Comparison of ENCODE assay signal across 3 mouse cellular contexts in genomic region chr3:4930731-4931130, GRCm38 (mm10).
DNase-seq lines count a peak whose midpoint lies in the region; TF ChIP-seq lines count a peak whose summit lies in the region.
"Not testable (repeated sequence)": the region's sequence is repeated elsewhere in the genome, so short reads cannot be mapped to it uniquely, and the experiment has no call there.

No protein-coding gene starts in this region.

- H3K4me2 ChIP-seq in CH12.LX (ENCODE audit: insufficient read depth, low read depth, poor library complexity, severe bottlenecking) = not testable (repeated sequence)

- not testable (repeated sequence) for H3K79me2 ChIP-seq in CH12.LX (replicated peaks; ENCODE audit: control insufficient read depth, extremely low read depth, insufficient read depth, poor library complexity, severe bottlenecking); MEL (ENCODE audit: control insufficient read depth, insufficient read depth, low read length, poor library complexity)

- TF ChIP-seq RAD21 in CH12.LX (IDR thresholded peaks at IDR 0.05; ENCODE audit: low read depth, low read length); MEL (IDR thresholded peaks at IDR 0.05; ENCODE audit: low read depth, low read length): not testable (repeated sequence)

- H3K9ac ChIP-seq in CH12.LX (ENCODE audit: insufficient read depth, low read depth); MEL (ENCODE audit: control insufficient read depth, low read depth, low read length, poor library complexity, severe bottlenecking): not testable (repeated sequence)

- not testable (repeated sequence) for H3K9me3 ChIP-seq in CH12.LX (replicated peaks; ENCODE audit: low read length); MEL (replicated peaks; ENCODE audit: insufficient read depth, low read length)

- not testable (repeated sequence) for TF ChIP-seq POLR2A in CH12.LX (IDR thresholded peaks at IDR 0.05; ENCODE audit: low read depth, low read length); MEL (IDR thresholded peaks at IDR 0.05; ENCODE audit: control insufficient read depth in 1 of 2, insufficient read depth in 1 of 2, low read depth in 1 of 2, low read length in 2 of 2, poor library complexity in 1 of 2)

- DNase-seq in A20 (ENCODE audit: low read depth, low spot score) (peak; percentile 53), CH12.LX (ENCODE audit: extremely low read depth) (peak; percentile 77), MEL (ENCODE audit: low read depth, low spot score) (peak; percentile 21)

- not testable (repeated sequence) for TF ChIP-seq CTCF in CH12.LX (conservative IDR thresholded peaks at IDR 0.05 in 1 of 2, IDR thresholded peaks at IDR 0.05 in 1 of 2; ENCODE audit: low read depth in 2 of 2, low read length in 2 of 2); MEL (IDR thresholded peaks at IDR 0.05 in 2 of 3, conservative IDR thresholded peaks at IDR 0.05 in 1 of 3; ENCODE audit: control insufficient read depth in 1 of 3, insufficient read depth in 1 of 3, low read depth in 2 of 3, low read length in 3 of 3, poor library complexity in 1 of 3, severe bottlenecking in 1 of 3)

- not testable (repeated sequence) for H3K4me1 ChIP-seq in CH12.LX (ENCODE audit: control insufficient read depth in 1 of 2, insufficient read depth in 2 of 2); MEL (ENCODE audit: control insufficient read depth in 1 of 2, insufficient read depth in 2 of 2, low read length in 2 of 2)

- in situ Hi-C loops in CH12.LX (cut with MboI; ENCODE audit: low pct_ligation_motif_present, low pct_unique_long_range_greater_than_20kb, low sequenced_read_pairs) = not testable (repeated sequence)

- not testable (repeated sequence) for H3K4me3 ChIP-seq in CH12.LX (replicated peaks in 1 of 3; ENCODE audit: low read depth in 2 of 3, low read length in 2 of 3, poor library complexity in 1 of 3); MEL (ENCODE audit: control insufficient read depth in 1 of 2, insufficient read depth in 1 of 2, low read depth in 2 of 2, low read length in 2 of 2)

- H3K36me3 ChIP-seq in CH12.LX (replicated peaks in 1 of 2; ENCODE audit: control insufficient read depth in 1 of 2, insufficient read depth in 1 of 2, low read length in 1 of 2); MEL (ENCODE audit: control insufficient read depth in 1 of 2, insufficient read depth in 2 of 2, low read length in 2 of 2): not testable (repeated sequence)

- peak; percentile 44; the same call in 1 of the 2 replicates for TF ChIP-seq EP300 in CH12.LX (IDR thresholded peaks at IDR 0.05; ENCODE audit: low read length)
- not testable (repeated sequence) for TF ChIP-seq EP300 in MEL (IDR thresholded peaks at IDR 0.05; ENCODE audit: low read depth in 1 of 2, low read length in 2 of 2)

- dilution Hi-C loops in CH12.LX (cut with MboI; ENCODE audit: extremely low pct_ligation_motif_present, extremely low pct_unique_long_range_greater_than_20kb, low sequenced_read_pairs) = not testable (repeated sequence)

- H3K27me3 ChIP-seq in CH12.LX (replicated peaks); MEL (ENCODE audit: control insufficient read depth in 1 of 2, insufficient read depth in 2 of 2, low read length in 2 of 2): not testable (repeated sequence)

- not testable (repeated sequence) for H3K27ac ChIP-seq in CH12.LX (ENCODE audit: insufficient read depth, low read depth); MEL (ENCODE audit: control insufficient read depth, low read depth, low read length)

TF ChIP-seq in CH12.LX, 34 proteins besides CTCF, POLR2A, EP300 and RAD21:
- peak; percentile 31; the same call in 1 of the 2 replicates for TF ChIP-seq CHD2 (IDR thresholded peaks at IDR 0.05; ENCODE audit: low read length)

Comparison
In these comparisons a context has a peak if more than half of its experiments do, and no peak if none do; other contexts are left out.
1. DNase-seq: peak in every context shown above with its lines; median percentile 77 in CH12.LX; 53 in A20; 21 in MEL.